Mouse (Mus musculus) CH12.LX (cell line): ENCODE data around the gene Defb26. TPM values are rescaled to one million over a fixed set of nuclear protein-coding genes. Genes with fewer than 3 reads are reported as not detected.

Experiments used
- DNase-seq: peaks from one replicate; pipeline ENCODE4 v3.0.0-alpha.2; 2013; ENCODE audit errors: extremely low read depth
- H3K27ac ChIP-seq: 2 replicates; pipeline ENCODE4 v1.5.1; 2012; ENCODE audit warnings: low read depth, mild to moderate bottlenecking, control low read depth, moderate library complexity; ENCODE audit not compliant: insufficient read depth
- H3K27me3 ChIP-seq: replicated peaks from 2 replicates; pipeline ENCODE3; 2012; ENCODE audit warnings: inconsistent platforms
- H3K36me3 ChIP-seq, 2 experiments: replicated peaks in 1 of 2; 2 replicates each; pipeline versions ENCODE3 to v1.6.1; 2012; ENCODE audit warnings: inconsistent platforms in 1 of 2, low read length in 1 of 2, mild to moderate bottlenecking in 1 of 2, mixed read lengths in 1 of 2, moderate library complexity in 1 of 2; ENCODE audit not compliant: control insufficient read depth in 1 of 2, insufficient read depth in 1 of 2
- H3K4me1 ChIP-seq, 2 experiments: 2 replicates each; pipeline ENCODE4 v1.6.1; 2012; ENCODE audit warnings: inconsistent platforms in 1 of 2, moderate library complexity in 1 of 2; ENCODE audit not compliant: insufficient read depth in 2 of 2, control insufficient read depth in 1 of 2
- H3K4me2 ChIP-seq: 2 replicates; pipeline ENCODE4 v1.6.1; 2012; ENCODE audit warnings: low read depth, mild to moderate bottlenecking, control low read depth; ENCODE audit not compliant: poor library complexity, insufficient read depth, severe bottlenecking
- H3K4me3 ChIP-seq, 3 experiments: fragments of 150-350 bp in 1 of 3; sonication (generic) in 1 of 3; replicated peaks in 1 of 3; 2 replicates each; pipeline versions ENCODE3 to v1.5.1; 2011 to 2012; ENCODE audit warnings: low read depth in 2 of 3, low read length in 2 of 3, mild to moderate bottlenecking in 2 of 3, moderate library complexity in 2 of 3, control low read depth in 1 of 3, improper control_type of control experiment in 1 of 3, inconsistent platforms in 1 of 3, mixed read lengths in 1 of 3; ENCODE audit not compliant: poor library complexity in 1 of 3
- H3K79me2 ChIP-seq: replicated peaks from 2 replicates; pipeline ENCODE4 v1.6.1; 2012; ENCODE audit warnings: mild to moderate bottlenecking, moderate library complexity; ENCODE audit not compliant: control insufficient read depth, poor library complexity, insufficient read depth, severe bottlenecking; ENCODE audit errors: extremely low read depth
- H3K9ac ChIP-seq: 2 replicates; pipeline ENCODE4 v1.6.1; 2012; ENCODE audit warnings: low read depth, mild to moderate bottlenecking, control low read depth, moderate library complexity; ENCODE audit not compliant: insufficient read depth
- H3K9me3 ChIP-seq: replicated peaks from 2 replicates; pipeline ENCODE3; 2012; ENCODE audit warnings: low read length, inconsistent platforms, mixed read lengths
- BHLHE40 ChIP-seq: IDR thresholded peaks from 2 replicates; pipeline ENCODE4 v1.6.1; 2011; ENCODE audit warnings: mild to moderate bottlenecking, low read depth, low read length, improper control_type of control experiment
- CHD1 ChIP-seq: IDR thresholded peaks from 2 replicates; pipeline ENCODE4 v1.6.1; 2012; ENCODE audit warnings: low read depth, low read length, improper control_type of control experiment, inconsistent platforms
- CTCF ChIP-seq, 2 experiments: IDR thresholded peaks in 1 of 2; conservative IDR thresholded peaks in 1 of 2; 2 replicates each; pipeline ENCODE4 v1.5.1; 2011 to 2012; ENCODE audit warnings: low read depth in 2 of 2, low read length in 2 of 2, improper control_type of control experiment in 1 of 2, inconsistent platforms in 1 of 2, mild to moderate bottlenecking in 1 of 2, moderate library complexity in 1 of 2
- KAT2A ChIP-seq: IDR thresholded peaks from 2 replicates; pipeline ENCODE4 v1.6.1; 2012; ENCODE audit warnings: low read length, improper control_type of control experiment, inconsistent platforms; ENCODE audit not compliant: insufficient replicate concordance
- MAFK ChIP-seq: IDR thresholded peaks from 2 replicates; pipeline ENCODE4 v1.6.1; 2011; ENCODE audit warnings: low read length, improper control_type of control experiment; ENCODE audit not compliant: insufficient replicate concordance
- MAX ChIP-seq: IDR thresholded peaks from 2 replicates; pipeline ENCODE4 v1.6.1; 2011; ENCODE audit warnings: low read length, improper control_type of control experiment
- MAZ ChIP-seq: IDR thresholded peaks from 2 replicates; pipeline ENCODE4 v1.6.1; 2012; ENCODE audit warnings: low read depth, mild to moderate bottlenecking, inconsistent platforms, low read length, improper control_type of control experiment, moderate library complexity
- PAX5 ChIP-seq: IDR thresholded peaks from 2 replicates; pipeline ENCODE4 v1.6.1; 2012; ENCODE audit warnings: low read length, inconsistent platforms, mixed read lengths
- RAD21 ChIP-seq: IDR thresholded peaks from 2 replicates; pipeline ENCODE4 v1.6.1; 2011; ENCODE audit warnings: low read depth, mild to moderate bottlenecking, low read length, improper control_type of control experiment, moderate library complexity
- RCOR1 ChIP-seq: conservative IDR thresholded peaks from 2 replicates; pipeline ENCODE4 v1.6.1; 2012; ENCODE audit warnings: low read depth, mild to moderate bottlenecking, inconsistent platforms, low read length, improper control_type of control experiment
- SMC3 ChIP-seq: IDR thresholded peaks from 2 replicates; pipeline ENCODE4 v1.6.1; 2011; ENCODE audit warnings: low read depth, low read length, improper control_type of control experiment
- TCF12 ChIP-seq: IDR thresholded peaks from 2 replicates; pipeline ENCODE4 v1.6.1; 2014; ENCODE audit warnings: low read depth, mild to moderate bottlenecking, inconsistent platforms, low read length, improper control_type of control experiment
- ZC3H11A ChIP-seq: IDR thresholded peaks from 2 replicates; pipeline ENCODE4 v1.6.1; 2012; ENCODE audit warnings: low read depth, mild to moderate bottlenecking, inconsistent platforms, low read length, improper control_type of control experiment
- ZMIZ1 ChIP-seq: IDR thresholded peaks from 2 replicates; pipeline ENCODE4 v1.6.1; 2012; ENCODE audit warnings: low read depth, mild to moderate bottlenecking, inconsistent platforms, low read length, improper control_type of control experiment
- ZNF384 ChIP-seq: IDR thresholded peaks from 2 replicates; pipeline ENCODE4 v1.6.1; 2012; ENCODE audit warnings: low read depth, low read length, improper control_type of control experiment, inconsistent platforms
- dilution Hi-C: fragments of 300-500 bp; cut with MboI; formaldehyde crosslinking; loops from 2 replicates; pipeline ENCODE4 v1.14.3; 2020; ENCODE audit warnings: low sequenced_read_pairs; ENCODE audit not compliant: extremely low pct_unique_long_range_greater_than_20kb, extremely low pct_ligation_motif_present
- in situ Hi-C: fragments of 300-500 bp; cut with MboI; formaldehyde crosslinking; loops from 3 replicates; pipeline ENCODE4 v1.14.3; 2019; ENCODE audit warnings: low sequenced_read_pairs, low pct_ligation_motif_present, low pct_unique_long_range_greater_than_20kb, mixed read lengths
- polyA plus RNA-seq: library from polyadenylated mRNA; unstranded; fragments of >175 nt; gene quantifications from 2 replicates; pipeline ENCODE4 v1.2.1, GENCODE M21; 2012; ENCODE audit warnings: low read depth; ENCODE audit not compliant: insufficient read length
- total RNA-seq, 2 experiments: library from RNA; depleted of rRNA; stranded (reverse); fragments of 300-350 nt in 1 of 2; fragments of >200 nt in 1 of 2; gene quantifications; 2 replicates each; pipeline ENCODE4 v1.2.3; 2012 to 2014

Gene Defb26
- total and polyA plus RNA-seq, 3 experiments, result not detected

DNA sequence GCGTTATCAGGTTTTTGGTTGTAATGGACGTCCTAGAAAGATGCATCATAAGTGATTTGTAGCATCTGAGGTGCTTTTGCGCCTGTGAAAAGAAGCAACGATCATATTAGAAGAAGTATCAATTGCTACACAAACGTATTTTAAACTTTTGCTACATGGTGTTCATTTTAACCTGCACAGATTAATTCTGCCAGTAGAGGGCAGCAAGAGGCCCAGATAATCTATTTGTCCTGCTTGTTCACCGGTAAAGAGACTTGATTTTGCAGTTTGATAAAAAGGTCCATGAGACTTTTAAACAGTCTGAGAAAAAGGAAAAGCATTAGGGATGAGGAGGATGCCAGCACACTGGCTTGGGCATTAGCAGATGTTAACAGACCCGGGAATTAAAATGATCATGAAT is 40.5 kb downstream of the Defb26 start:
- DNase-seq, result peak; percentile 73
- H3K36me3 ChIP-seq, result no peaks in the 10 kb centered on the region
- H3K4me2 ChIP-seq, result peak overlapping the region; percentile 94; the same call in 1 of the 2 replicates
- H3K4me1 ChIP-seq, result peaks cover 6 to 7% of the 10 kb centered on the region in 2 experiments
- peak overlapping the region in 2 of 3 experiments; percentile 26 to 29 for H3K4me3 ChIP-seq
- H3K9ac ChIP-seq, result peak overlapping the region; percentile 48; the same call in 1 of the 2 replicates
- dilution Hi-C loops (no loop called here), in situ Hi-C loops (loop anchor here (25.0 kb wide), 1 partner anchor 116 kb away; the partner anchor contains the start of genes Defb19 and Defb45)
- TF ChIP-seq RAD21 (peak; percentile 70), MAFK (no peak), CTCF (conservative IDR thresholded peaks at IDR 0.05 in 1 of 2, IDR thresholded peaks at IDR 0.05 in 1 of 2; ENCODE audit: low read depth in 2 of 2, low read length in 2 of 2) (peak; percentile 67 to 87), RCOR1 (no peak), SMC3 (peak; percentile 56), CHD1 (no peak), MAX (no peak), ZNF384 (no peak), KAT2A (no peak), TCF12 (no peak), ZMIZ1 (no peak), ZC3H11A (no peak), PAX5 (no peak)
- TF ChIP-seq, all 38 proteins: peak for 3
- H3K27ac ChIP-seq, result no peak overlapping the region
- H3K79me2 ChIP-seq, result no peaks in the 10 kb centered on the region
- peaks cover 9% of the 10 kb centered on the region for H3K27me3 ChIP-seq
- H3K9me3 ChIP-seq, result no peaks in the 10 kb centered on the region

DNA sequence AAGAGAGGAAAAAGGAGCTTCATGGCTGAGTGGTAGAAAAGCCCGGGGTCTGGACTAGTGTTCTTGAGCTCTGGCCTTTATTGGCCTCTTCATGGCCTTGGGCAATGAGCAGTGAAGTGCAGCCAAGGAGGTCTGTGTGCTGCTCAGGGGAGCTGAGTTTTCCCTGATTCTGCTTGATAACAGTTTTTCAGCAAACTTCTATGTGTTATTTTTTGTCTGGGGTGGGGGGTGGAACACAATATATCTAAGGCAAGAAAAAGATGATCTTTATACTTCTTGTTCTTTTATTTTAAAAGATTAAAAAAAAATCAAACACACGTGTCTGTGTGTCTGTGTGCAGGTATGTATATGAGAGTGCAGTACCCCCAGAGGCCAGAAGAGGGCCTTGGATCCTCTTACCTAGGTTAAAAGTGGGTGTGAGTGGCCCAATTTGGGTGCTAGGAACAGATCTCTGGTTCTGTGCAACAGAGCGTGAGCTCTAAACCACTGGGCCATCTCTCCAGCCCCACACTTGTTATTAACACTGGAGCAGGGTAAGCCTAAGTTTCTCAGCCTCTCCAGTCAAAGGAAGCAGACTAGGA is 46.8 kb downstream of the Defb26 start, which contains the start of gene Defb23:
Gene Defb23, minus strand, starts transcription at position 51 of the 581 bp plus-strand sequence.
- peaks cover 6% of the 10 kb centered on the region for H3K9me3 ChIP-seq
- H3K4me3 ChIP-seq, result no peak within 1 kb of the TSS
- no peak for TF ChIP-seq BHLHE40
- peak in 1 of 2 experiments; percentile 8; a peak in 1 of 4 replicates for TF ChIP-seq CTCF (conservative IDR thresholded peaks at IDR 0.05 in 1 of 2, IDR thresholded peaks at IDR 0.05 in 1 of 2; ENCODE audit: low read depth in 2 of 2, low read length in 2 of 2)
- TF ChIP-seq MAZ, result no peak
- TF ChIP-seq, all 38 proteins: peak for 1
- Histone ChIP-seq H3K4me2 (no peak within 1 kb of the TSS), H3K9ac (no peak within 1 kb of the TSS), H3K79me2 (no peaks in the 10 kb centered on the region), H3K27me3 (peaks cover 17% of the 10 kb centered on the region), H3K27ac (no peak within 1 kb of the TSS), H3K4me1 (peaks cover 1 to 6% of the 10 kb centered on the region in 2 experiments; a peak in 3 of 4 replicates), H3K36me3 (no peaks in the 10 kb centered on the region)
- dilution Hi-C loops (no loop called here), in situ Hi-C loops (loop anchor here (25.0 kb wide), 1 partner anchor 123 kb away; the partner anchor contains the start of genes Defb19 and Defb45)
- DNase-seq, result no peak
